Mouse (Mus musculus): ENCODE data around the gene Ythdf1. TPM values are rescaled to one million over a fixed set of nuclear protein-coding genes. Genes with fewer than 3 reads are reported as not detected.
A peak's percentile ranks its signal among the peaks of the same experiment; 100 is the strongest.

The Ythdf1 gene
- polyA plus RNA-seq, 1 experiment from 2014 or later: 24.2 TPM

GRCm38 (mm10) chr2:180919913-180920809 is 588 bp downstream of the Ythdf1 start:
- no peaks in the 10 kb centered on the region for H3K9me3 ChIP-seq (ENCODE audit: control insufficient read depth)
- WGBS: under 1% methylated on average over 61 of the region's 61 CpGs
- H3K36me3 ChIP-seq (ENCODE audit: control insufficient read depth, insufficient read depth): peaks cover 14% of the 10 kb centered on the region
- peak overlapping the region; percentile 94 for H3K9ac ChIP-seq (ENCODE audit: low read depth, low read length)
- H3K27ac ChIP-seq (ENCODE audit: low read depth, low read length): peak overlapping the region; percentile 77
- H3K27me3 ChIP-seq (replicated peaks; ENCODE audit: control insufficient read depth, insufficient read depth, low read length): no peaks in the 10 kb centered on the region
- 0 out of 2 replicates have a peak, but pooled peaks cover 3% of the 10 kb centered on the region for H3K4me1 ChIP-seq (replicated peaks; ENCODE audit: control insufficient read depth, insufficient read depth, low read length)
- peak overlapping the region; percentile 74 for H3K4me2 ChIP-seq (replicated peaks; ENCODE audit: low read depth)
- H3K4me3 ChIP-seq (ENCODE audit: low read depth, low read length): peak overlapping the region; percentile 81
- no peak for TF ChIP-seq CTCF (IDR thresholded peaks at IDR 0.05; ENCODE audit: low read depth)
- no peak for ATAC-seq

GRCm38 (mm10) chr2:180915886-180916433 is 4.8 kb downstream of the Ythdf1 start:
- Histone ChIP-seq H3K4me2 (replicated peaks; ENCODE audit: low read depth) (no peak overlapping the region), H3K9me3 (ENCODE audit: control insufficient read depth) (no peaks in the 10 kb centered on the region), H3K27ac (ENCODE audit: low read depth, low read length) (no peak overlapping the region), H3K36me3 (ENCODE audit: control insufficient read depth, insufficient read depth) (peaks cover 51% of the 10 kb centered on the region), H3K4me3 (ENCODE audit: low read depth, low read length) (no peak overlapping the region), H3K9ac (ENCODE audit: low read depth, low read length) (peak overlapping the region; percentile 11; the same call in 1 of the 2 replicates), H3K27me3 (replicated peaks; ENCODE audit: control insufficient read depth, insufficient read depth, low read length) (no peaks in the 10 kb centered on the region), H3K4me1 (replicated peaks; ENCODE audit: control insufficient read depth, insufficient read depth, low read length) (no peaks in the 10 kb centered on the region)
- 37% methylated on average over 3 of the region's 3 CpGs for WGBS
- no peak for TF ChIP-seq CTCF (IDR thresholded peaks at IDR 0.05; ENCODE audit: low read depth)
- no peak for ATAC-seq

GRCm38 (mm10) chr2:180910928-180911327 is 9.8 kb downstream of the Ythdf1 start:
- no peak for ATAC-seq
- WGBS: 93% methylated on average over 12 of the region's 12 CpGs
- Histone ChIP-seq H3K27ac (ENCODE audit: low read depth, low read length) (no peak overlapping the region), H3K4me1 (replicated peaks; ENCODE audit: control insufficient read depth, insufficient read depth, low read length) (no peaks in the 10 kb centered on the region), H3K9me3 (ENCODE audit: control insufficient read depth) (no peaks in the 10 kb centered on the region), H3K27me3 (replicated peaks; ENCODE audit: control insufficient read depth, insufficient read depth, low read length) (no peaks in the 10 kb centered on the region), H3K4me2 (replicated peaks; ENCODE audit: low read depth) (no peak overlapping the region), H3K4me3 (ENCODE audit: low read depth, low read length) (no peak overlapping the region), H3K36me3 (ENCODE audit: control insufficient read depth, insufficient read depth) (peaks cover 65% of the 10 kb centered on the region), H3K9ac (ENCODE audit: low read depth, low read length) (no peak overlapping the region)
- TF ChIP-seq CTCF (IDR thresholded peaks at IDR 0.05; ENCODE audit: low read depth): no peak

- H3K4me1 ChIP-seq (replicated peaks; ENCODE audit: control insufficient read depth, insufficient read depth, low read length): no peaks in the 10 kb centered on the region
- no peaks in the 10 kb centered on the region for H3K27me3 ChIP-seq (replicated peaks; ENCODE audit: control insufficient read depth, insufficient read depth, low read length)
- TF ChIP-seq CTCF (IDR thresholded peaks at IDR 0.05; ENCODE audit: low read depth): no peak
- H3K27ac ChIP-seq (ENCODE audit: low read depth, low read length): no peak overlapping the region
- no peak overlapping the region for H3K4me3 ChIP-seq (ENCODE audit: low read depth, low read length)
- no peak overlapping the region for H3K4me2 ChIP-seq (replicated peaks; ENCODE audit: low read depth)
- H3K36me3 ChIP-seq (ENCODE audit: control insufficient read depth, insufficient read depth): peaks cover 29% of the 10 kb centered on the region
- no peak overlapping the region for H3K9ac ChIP-seq (ENCODE audit: low read depth, low read length)
- ATAC-seq: no peak
- no peaks in the 10 kb centered on the region for H3K9me3 ChIP-seq (ENCODE audit: control insufficient read depth)
- 45% methylated on average over 5 of the region's 5 CpGs for WGBS
Observed at GRCm38 (mm10) chr2:180905556-180906221, 15.1 kb downstream of the Ythdf1 start.

- no peak for TF ChIP-seq CTCF (IDR thresholded peaks at IDR 0.05; ENCODE audit: low read depth)
- ATAC-seq: no peak
- Histone ChIP-seq H3K27me3 (replicated peaks; ENCODE audit: control insufficient read depth, insufficient read depth, low read length) (no peaks in the 10 kb centered on the region), H3K27ac (ENCODE audit: low read depth, low read length) (no peak overlapping the region), H3K9me3 (ENCODE audit: control insufficient read depth) (no peaks in the 10 kb centered on the region), H3K4me2 (replicated peaks; ENCODE audit: low read depth) (no peak overlapping the region), H3K4me3 (ENCODE audit: low read depth, low read length) (no peak overlapping the region), H3K4me1 (replicated peaks; ENCODE audit: control insufficient read depth, insufficient read depth, low read length) (no peaks in the 10 kb centered on the region), H3K36me3 (ENCODE audit: control insufficient read depth, insufficient read depth) (peaks cover 20% of the 10 kb centered on the region; the same call in 1 of the 2 replicates), H3K9ac (ENCODE audit: low read depth, low read length) (no peak overlapping the region)
- 92% methylated on average over 18 of the region's 18 CpGs for WGBS
Observed at GRCm38 (mm10) chr2:180904435-180905208, 16.1 kb downstream of the Ythdf1 start.

Data from intestine, postnatal 0 days (tissue).